Mouse (Mus musculus): Measurements from ENCODE around the gene Lrrc2.

Lrrc2 gene

DNA sequence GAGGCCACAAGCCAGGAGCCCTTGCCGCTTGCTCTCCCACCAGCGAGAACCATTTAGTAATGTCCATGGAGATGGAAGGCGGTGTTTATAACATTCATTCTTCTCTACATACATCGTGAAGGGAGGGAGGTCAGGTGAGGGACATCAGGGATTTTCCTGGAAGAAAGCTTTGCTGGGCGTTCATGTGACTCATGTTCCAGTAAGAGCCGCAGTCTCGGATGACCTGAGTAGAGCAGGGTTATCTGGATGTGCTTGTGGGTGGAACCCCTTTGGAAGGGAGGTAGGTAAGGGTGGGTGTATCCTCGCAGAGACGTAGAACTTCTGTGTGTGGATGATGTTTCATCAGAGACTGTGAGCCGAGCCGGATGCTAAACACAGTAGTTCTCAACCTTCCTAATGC, at the start of gene Lrrc2:
Lrrc2 (plus strand) TSS at position 149 of the 400 bp plus-strand sequence.
- DNase-seq = no peak

DNA sequence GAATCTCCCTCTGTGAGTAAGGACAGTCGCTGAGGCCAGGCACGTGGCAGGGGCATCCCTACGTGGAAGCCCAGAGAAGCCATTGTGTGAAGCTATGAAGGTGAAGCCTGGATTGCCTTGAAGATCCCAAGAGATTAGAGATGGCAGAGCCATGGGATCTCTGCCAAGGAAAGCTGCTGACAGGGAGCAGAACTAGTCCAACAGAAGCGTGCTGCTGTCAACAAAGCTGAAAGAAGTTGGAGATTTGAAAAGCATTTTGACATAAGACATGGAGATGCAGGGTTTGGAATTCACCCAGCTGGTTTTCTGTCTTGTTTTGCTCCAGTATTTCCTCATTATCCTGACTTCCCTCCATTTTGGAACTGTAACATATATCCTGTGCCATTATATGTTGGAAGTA, 49.1 kb upstream of the Lrrc2 start:
- DNase-seq = no peak

GRCm38 (mm10) chr9:110907201-110907837, 44.0 kb upstream of the Lrrc2 start:
- no peak for DNase-seq

- no peak for DNase-seq
Measured at GRCm38 (mm10) chr9:110907838-110908630, 43.3 kb upstream of the Lrrc2 start.

- DNase-seq = no peak
Measured at GRCm38 (mm10) chr9:110908631-110909016, 42.7 kb upstream of the Lrrc2 start.

DNA sequence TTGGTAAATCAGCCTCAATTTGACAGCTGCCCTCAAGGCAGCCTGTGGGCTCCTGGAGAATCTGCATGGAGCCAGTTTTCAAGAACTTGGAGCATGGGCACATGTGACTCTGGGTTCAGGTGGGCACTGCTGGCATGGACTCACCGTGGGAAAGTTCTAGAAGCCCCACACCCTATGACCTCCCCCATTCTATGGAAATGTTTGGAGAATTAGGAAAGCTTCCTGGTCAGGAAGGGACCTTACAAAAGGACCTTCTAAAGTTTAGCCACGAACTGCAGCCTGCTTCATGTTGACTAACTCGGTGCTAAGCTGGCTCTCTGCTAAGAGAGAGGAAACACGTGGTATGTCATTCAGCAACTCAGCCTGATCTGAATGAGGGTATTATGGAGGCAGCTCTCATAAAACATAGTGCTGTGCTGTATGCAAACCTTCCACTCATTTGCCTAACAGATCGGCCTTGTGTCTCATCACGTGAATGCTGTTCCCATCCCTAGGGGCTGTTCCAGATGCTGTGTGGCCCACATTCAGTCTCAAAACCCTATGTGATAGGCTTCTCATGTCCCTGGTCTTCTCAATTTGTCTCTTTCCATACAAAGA, 41.9 kb upstream of the Lrrc2 start:
- DNase-seq = no peak

GRCm38 (mm10) chr9:110914631-110915236, 36.6 kb upstream of the Lrrc2 start:
- DNase-seq = no peak

- DNase-seq = no peak
Measured at GRCm38 (mm10) chr9:110915466-110915865, 35.9 kb upstream of the Lrrc2 start.

- DNase-seq = no peak
Measured at GRCm38 (mm10) chr9:110916786-110917185, 34.6 kb upstream of the Lrrc2 start, which contains the start of gene Fam240a. Fam240a (minus strand) TSS chr9:110916861.

DNA sequence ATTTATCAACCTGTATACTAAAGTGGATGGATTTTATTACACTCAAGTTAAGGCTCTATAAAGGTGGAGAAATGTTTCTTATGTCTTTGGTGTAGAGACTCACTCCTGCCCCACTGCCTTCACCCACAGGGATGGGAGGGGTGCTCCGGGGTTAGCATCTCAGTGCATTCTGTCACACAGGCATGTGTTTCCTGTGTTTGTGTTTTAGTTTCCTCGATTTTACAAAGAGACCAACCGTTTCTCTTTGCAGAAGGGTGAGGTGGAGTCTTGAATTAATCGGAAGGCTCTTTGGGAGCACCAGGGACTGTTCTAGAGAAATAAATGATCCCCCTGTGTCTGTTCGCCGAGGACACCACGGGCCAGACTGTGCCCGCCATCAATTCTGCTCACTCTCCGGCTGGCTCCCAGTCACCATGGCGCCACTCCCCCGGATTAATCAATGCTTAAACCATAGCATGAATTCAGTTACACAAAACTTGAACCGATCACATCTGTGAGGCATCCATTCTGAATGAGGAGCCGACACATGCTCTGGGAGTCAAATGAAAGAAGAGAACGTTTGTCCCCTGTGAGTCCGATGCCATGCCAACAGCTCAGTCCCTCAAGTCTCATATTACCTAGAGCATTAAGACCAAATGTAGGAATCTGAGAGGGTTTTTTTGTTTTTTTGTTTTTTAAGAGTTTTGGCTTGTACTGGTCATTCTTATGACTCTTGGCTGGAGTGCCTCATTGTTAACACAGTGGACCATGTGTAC, 30.5 kb upstream of the Lrrc2 start:
- DNase-seq = no peak

DNA sequence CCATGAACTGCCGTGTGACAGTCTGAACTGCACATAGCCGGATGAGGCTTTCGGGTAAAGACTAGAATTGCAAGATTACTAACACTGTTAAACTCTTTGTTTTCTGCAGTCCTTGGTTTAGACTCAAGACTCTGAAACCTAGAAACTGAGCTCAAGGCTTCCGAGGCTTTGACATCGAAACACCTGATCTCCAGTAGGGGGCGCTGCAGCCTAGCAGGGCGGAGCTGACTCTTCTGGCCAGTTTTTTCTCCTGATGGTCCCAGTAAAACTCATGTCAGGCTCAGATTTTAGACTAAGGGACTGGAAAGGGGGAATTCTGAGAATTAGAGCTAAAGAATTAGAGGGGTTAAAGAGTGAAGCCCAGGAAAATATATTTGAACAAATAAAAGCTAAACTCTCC, 28.6 kb upstream of the Lrrc2 start:
- DNase-seq = peak in 1 of 2 experiments; percentile 57

DNA sequence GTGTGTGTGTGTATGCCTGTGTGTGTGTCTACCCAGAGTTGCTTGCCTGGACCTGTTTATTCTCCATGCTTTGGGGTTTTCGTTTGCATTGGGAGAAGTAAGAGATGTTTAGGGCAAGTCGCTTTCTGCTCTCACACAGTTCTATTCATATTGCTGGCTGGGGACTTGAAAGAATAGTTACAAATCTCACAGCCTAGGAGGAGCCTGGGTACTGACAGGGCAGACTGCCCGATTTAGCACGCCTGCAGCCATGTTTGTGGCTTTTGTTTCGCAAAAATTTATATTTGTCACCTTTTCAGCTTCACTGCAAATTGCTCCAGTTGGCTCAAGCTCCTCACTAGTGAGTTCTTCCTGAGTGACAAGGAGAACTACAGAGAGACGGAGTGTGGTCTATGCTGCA, 19.8 kb upstream of the Lrrc2 start:
- DNase-seq = no peak

- no peak for DNase-seq
Measured at GRCm38 (mm10) chr9:110933850-110934437, 17.4 kb upstream of the Lrrc2 start.

DNA sequence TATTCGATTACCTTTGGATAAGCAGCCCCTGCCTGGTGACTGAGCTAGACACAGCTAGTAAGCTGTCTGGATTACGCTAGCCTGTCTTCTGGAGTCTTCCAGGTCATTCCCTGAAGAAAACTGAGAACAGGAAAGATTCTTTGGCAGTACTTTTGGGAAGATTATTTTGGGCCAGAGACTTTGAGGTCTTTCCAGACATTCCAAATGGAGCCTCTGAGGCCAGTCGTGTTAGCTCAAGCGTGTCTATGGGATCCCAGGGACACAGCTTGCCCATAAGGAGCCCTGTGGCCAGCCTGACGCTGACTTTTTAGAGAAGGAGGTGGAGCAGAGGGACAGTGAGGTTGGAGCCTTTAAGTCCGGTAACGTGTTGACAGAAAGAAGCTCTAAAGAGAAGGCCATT, 15.4 kb upstream of the Lrrc2 start:
- no peak for DNase-seq

DNA sequence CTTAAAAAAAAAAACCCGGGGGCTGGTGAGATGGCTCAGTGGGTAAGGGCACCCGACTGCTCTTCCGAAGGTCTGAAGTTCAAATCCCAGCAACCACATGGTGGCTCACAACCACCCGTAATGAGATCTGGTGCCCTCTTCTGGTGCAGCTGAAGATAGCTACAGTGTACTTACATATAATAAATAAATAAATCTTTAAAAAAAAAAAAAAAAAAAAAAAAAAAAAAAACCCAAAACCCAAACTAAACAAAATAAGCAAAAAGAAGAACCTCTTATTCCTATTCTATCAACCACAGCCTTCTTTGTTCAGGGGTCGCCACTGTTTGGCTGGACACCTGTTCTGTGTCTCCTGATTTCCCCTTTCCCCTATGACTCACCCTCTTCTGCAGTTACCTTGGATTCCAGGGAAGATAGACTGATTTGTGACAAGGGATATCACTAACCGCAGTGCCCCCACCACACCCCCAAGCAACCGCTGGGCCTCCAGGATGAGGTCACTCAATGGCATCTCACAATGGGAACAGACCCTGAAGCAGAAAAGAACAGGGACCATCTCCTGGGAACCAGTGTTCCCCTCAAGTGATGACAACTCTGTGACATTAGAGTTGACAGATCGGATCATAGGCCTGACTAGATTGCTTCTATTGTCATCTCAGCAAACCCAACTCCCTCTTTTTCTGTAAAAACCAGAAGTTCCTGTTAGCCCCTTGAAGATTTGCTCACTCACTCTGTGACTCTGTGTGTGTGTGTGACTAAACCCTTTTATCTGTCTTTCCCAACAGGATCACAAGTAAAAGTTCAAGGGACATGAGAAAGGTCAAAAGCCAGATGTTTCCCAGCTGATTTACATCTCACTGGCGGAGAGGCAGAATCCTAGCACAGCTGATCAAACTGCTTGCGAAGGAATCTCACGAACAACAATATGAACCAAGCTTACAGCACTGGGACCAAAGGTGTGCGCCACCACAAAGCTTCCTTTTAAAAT, 13.5 kb upstream of the Lrrc2 start:
- DNase-seq = no peak

GRCm38 (mm10) chr9:110944265-110944664, 7.1 kb upstream of the Lrrc2 start:
- no peak for DNase-seq

- no peak for DNase-seq
Measured at GRCm38 (mm10) chr9:110945343-110945742, 6.0 kb upstream of the Lrrc2 start.

DNA sequence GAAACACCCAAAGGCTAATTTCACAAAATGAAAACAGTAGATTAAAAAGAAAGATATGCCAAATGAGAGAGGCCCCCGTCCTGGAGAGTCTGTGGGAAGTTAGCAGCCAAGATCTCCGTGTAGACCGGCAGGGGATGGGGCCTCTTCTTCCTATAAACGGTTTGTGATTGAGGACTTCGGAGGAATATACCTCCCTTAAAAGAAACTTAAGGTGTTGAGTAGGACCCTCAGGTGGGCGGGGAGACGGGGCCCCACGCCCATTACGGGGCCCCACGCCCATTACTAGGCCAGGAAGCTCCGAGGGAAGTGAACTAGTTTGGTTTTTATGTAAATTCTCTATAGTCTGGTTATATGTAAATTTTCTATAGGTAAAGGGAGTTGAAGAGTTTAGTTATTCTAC, 5.4 kb upstream of the Lrrc2 start, which contains the start of gene Tdgf1:
Tdgf1 (minus strand) TSS at position 233 of the 400 bp plus-strand sequence.
- no peak for DNase-seq

GRCm38 (mm10) chr9:110946548-110947044, 4.7 kb upstream of the Lrrc2 start:
- peak in 1 of 2 experiments; percentile 4 for DNase-seq

GRCm38 (mm10) chr9:110947261-110947661, 4.1 kb upstream of the Lrrc2 start:
- DNase-seq = no peak

GRCm38 (mm10) chr9:110947900-110948299, 3.4 kb upstream of the Lrrc2 start:
- no peak for DNase-seq
